Mouse (Mus musculus): ENCODE measurements around the gene Serpina1b. TPM values are rescaled to one million over a fixed set of nuclear protein-coding genes. Genes with fewer than 3 reads are reported as not detected.
"Not testable (repeated sequence)": the region's sequence is repeated elsewhere in the genome, so short reads cannot be mapped to it uniquely, and the experiment has no call there.

The Serpina1b gene
- total RNA-seq, 1 experiment from 2014 or later: 0.24 TPM

- DNase-seq: no peak
These were observed 129.9 kb downstream of the Serpina1b start for GRCm38 (mm10) chr12:103700144-103700750.

GRCm38 (mm10) chr12:103695429-103695828 lies 134.7 kb downstream of the Serpina1b start, which contains the start of gene Serpina1f:
TSS of gene Serpina1f (minus strand) at chr12:103695529.
- no peak for DNase-seq

GRCm38 (mm10) chr12:103688221-103688814 lies 141.9 kb downstream of the Serpina1b start:
- DNase-seq: no peak

- DNase-seq: peak; percentile 31
These were observed 143.2 kb downstream of the Serpina1b start for GRCm38 (mm10) chr12:103687021-103687420.

- no peak for DNase-seq
These were observed 144.1 kb downstream of the Serpina1b start for GRCm38 (mm10) chr12:103686050-103686449.

- no peak for DNase-seq
These were observed 144.8 kb downstream of the Serpina1b start for GRCm38 (mm10) chr12:103685386-103685785.

GRCm38 (mm10) chr12:103683775-103684174 lies 146.4 kb downstream of the Serpina1b start:
- no peak for DNase-seq

GRCm38 (mm10) chr12:103681739-103682138 lies 148.4 kb downstream of the Serpina1b start:
- no peak for DNase-seq

GRCm38 (mm10) chr12:103681169-103681568 lies 149.0 kb downstream of the Serpina1b start:
- no peak for DNase-seq

- DNase-seq: not testable (repeated sequence)
These were observed 150.3 kb downstream of the Serpina1b start for GRCm38 (mm10) chr12:103679853-103680252.

Other genes starting within 250 kb of the Serpina1b start
- gene Serpina10, start 198.9 kb downstream of the Serpina1b start, total RNA-seq (2021): 0.36 and 2.9 TPM in 2 replicates
- gene Serpina6, start 173.2 kb downstream of the Serpina1b start, total RNA-seq (2021): 0.39 and 3.9 TPM in 2 replicates
- not detected in 2 replicates for gene Serpina16, start 154.2 kb downstream of the Serpina1b start, total RNA-seq (2021)
- not detected in 2 replicates for gene Serpina1f, start 134.8 kb downstream of the Serpina1b start, total RNA-seq (2021)
- 0.24 and 34.4 TPM in 2 replicates for gene Serpina1d, start 56.8 kb downstream of the Serpina1b start, total RNA-seq (2021)
- gene Serpina1a, start 33.2 kb upstream of the Serpina1b start, total RNA-seq (2021): 0.46 and 28.4 TPM in 2 replicates
- 41.5 TPM in 1 of 2 replicates, not detected in the other for gene Serpina1c, start 74.5 kb upstream of the Serpina1b start, total RNA-seq (2021)
- 0.24 and 32.8 TPM in 2 replicates for gene Serpina1e, start 128.6 kb upstream of the Serpina1b start, total RNA-seq (2021)
- gene Serpina11, start 159.6 kb upstream of the Serpina1b start, total RNA-seq (2021): not detected in 2 replicates
- gene Serpina9, start 183.4 kb upstream of the Serpina1b start, total RNA-seq (2021): not detected in 2 replicates
- gene Serpina12, start 214.1 kb upstream of the Serpina1b start, total RNA-seq (2021): 0.12 and 0.24 TPM in 2 replicates

Data from adrenal gland, postnatal 25 days (tissue).